Mouse (Mus musculus): Measurements from ENCODE around the gene Nlrc5. TPM values are rescaled to one million over a fixed set of nuclear protein-coding genes. Genes with fewer than 3 reads are reported as not detected.

Gene Nlrc5
- polyA plus RNA-seq, 1 experiment from 2014 or later = 0.19 TPM

DNA sequence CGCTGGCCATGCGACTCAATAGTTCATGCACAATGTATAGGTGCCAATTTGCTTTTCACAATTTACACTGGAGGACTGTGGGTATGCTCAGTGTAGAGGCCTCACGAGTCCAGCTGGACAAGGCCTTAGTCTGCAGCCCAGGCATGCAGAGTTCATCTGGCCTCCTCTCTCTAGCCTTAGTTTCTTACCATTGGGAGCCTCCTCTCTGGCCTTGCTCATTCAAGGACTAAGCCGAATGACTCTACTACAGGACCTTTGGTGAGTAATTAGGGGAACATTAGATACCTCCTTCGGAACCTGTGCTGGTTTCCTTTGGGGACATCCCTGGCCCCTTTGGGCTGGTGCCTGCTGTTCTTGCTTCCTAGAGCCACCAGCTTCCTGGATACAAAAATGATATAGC, 84.9 kb downstream of the Nlrc5 start:
- 84% methylated on average over 5 of the region's 5 CpGs for WGBS
- Histone ChIP-seq H3K27ac (replicated peaks in 1 of 2; ENCODE audit: control insufficient read depth in 1 of 2, insufficient read depth in 1 of 2, low read depth in 2 of 2, low read length in 2 of 2) (no peak overlapping the region), H3K4me2 (ENCODE audit: low read length) (no peak overlapping the region), H3K4me1 (ENCODE audit: control insufficient read depth in 2 of 2, insufficient read depth in 2 of 2, low read length in 2 of 2) (no peaks in the 10 kb centered on the region), H3K9ac (ENCODE audit: low read length) (no peak overlapping the region), H3K27me3 (ENCODE audit: control insufficient read depth, insufficient read depth, low read length) (peaks cover 26% of the 10 kb centered on the region), H3K9me3 (ENCODE audit: control insufficient read depth, low read length) (no peaks in the 10 kb centered on the region), H3K4me3 (ENCODE audit: control insufficient read depth in 1 of 2, insufficient read depth in 1 of 2, low read depth in 1 of 2, low read length in 2 of 2) (no peak overlapping the region), H3K36me3 (ENCODE audit: control insufficient read depth, insufficient read depth, low read length) (no peaks in the 10 kb centered on the region)
- no peak for ATAC-seq (ENCODE audit: insufficient number of reproducible peaks, insufficient read depth, low FRiP score, low read depth)

DNA sequence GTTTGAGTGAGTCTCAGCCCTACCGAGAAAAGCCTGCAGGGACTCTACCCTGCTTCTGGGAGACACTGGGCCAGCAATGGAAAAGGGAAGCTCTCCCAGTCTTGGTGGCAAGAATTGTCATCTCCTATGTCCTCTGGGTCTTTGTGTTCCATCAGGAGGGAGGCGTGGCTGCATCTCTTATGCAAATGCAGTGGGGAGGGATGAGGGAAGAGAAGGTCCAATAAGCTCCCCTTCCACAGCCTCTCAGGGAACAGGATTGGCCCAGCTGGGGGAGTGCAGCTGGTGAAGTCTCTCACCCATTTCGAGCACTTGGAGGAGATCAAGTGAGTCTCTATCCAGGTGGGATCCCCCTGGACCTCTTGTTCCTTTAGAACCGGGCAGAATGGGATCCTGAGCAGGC, 87.3 kb downstream of the Nlrc5 start:
- H3K27ac ChIP-seq (replicated peaks in 1 of 2; ENCODE audit: control insufficient read depth in 1 of 2, insufficient read depth in 1 of 2, low read depth in 2 of 2, low read length in 2 of 2) = no peak overlapping the region
- no peaks in the 10 kb centered on the region for H3K4me1 ChIP-seq (ENCODE audit: control insufficient read depth in 2 of 2, insufficient read depth in 2 of 2, low read length in 2 of 2)
- H3K36me3 ChIP-seq (ENCODE audit: control insufficient read depth, insufficient read depth, low read length) = no peaks in the 10 kb centered on the region
- no peak overlapping the region for H3K9ac ChIP-seq (ENCODE audit: low read length)
- no peak overlapping the region for H3K4me3 ChIP-seq (ENCODE audit: control insufficient read depth in 1 of 2, insufficient read depth in 1 of 2, low read depth in 1 of 2, low read length in 2 of 2)
- no peak overlapping the region for H3K4me2 ChIP-seq (ENCODE audit: low read length)
- no peaks in the 10 kb centered on the region for H3K9me3 ChIP-seq (ENCODE audit: control insufficient read depth, low read length)
- 41% methylated on average over 4 of the region's 4 CpGs for WGBS
- ATAC-seq (ENCODE audit: insufficient number of reproducible peaks, insufficient read depth, low FRiP score, low read depth) = no peak
- H3K27me3 ChIP-seq (ENCODE audit: control insufficient read depth, insufficient read depth, low read length) = peaks cover 33% of the 10 kb centered on the region

DNA sequence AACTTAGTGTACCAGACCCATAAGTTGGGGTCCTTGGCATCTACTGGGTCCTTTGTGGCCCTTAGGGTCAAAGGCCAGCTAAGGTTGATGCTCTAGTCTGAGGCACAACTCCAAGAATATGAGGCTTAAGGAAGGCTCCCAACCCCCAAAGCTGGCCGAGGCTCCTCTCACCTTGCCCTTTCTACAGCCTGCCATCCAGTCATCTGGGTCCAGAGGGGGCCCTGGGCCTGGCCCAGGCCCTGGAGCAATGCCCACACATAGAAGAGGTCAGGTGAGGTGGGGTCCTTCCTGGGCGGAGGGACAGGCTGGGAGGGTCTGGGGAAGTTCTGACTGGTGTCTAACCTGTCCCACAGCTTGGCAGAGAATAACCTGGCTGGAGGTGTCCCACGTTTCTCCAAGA, 88.3 kb downstream of the Nlrc5 start:
- Histone ChIP-seq H3K27me3 (ENCODE audit: control insufficient read depth, insufficient read depth, low read length) (peaks cover 31% of the 10 kb centered on the region), H3K4me3 (ENCODE audit: control insufficient read depth in 1 of 2, insufficient read depth in 1 of 2, low read depth in 1 of 2, low read length in 2 of 2) (no peak overlapping the region), H3K9ac (ENCODE audit: low read length) (no peak overlapping the region), H3K9me3 (ENCODE audit: control insufficient read depth, low read length) (no peaks in the 10 kb centered on the region), H3K36me3 (ENCODE audit: control insufficient read depth, insufficient read depth, low read length) (no peaks in the 10 kb centered on the region), H3K27ac (replicated peaks in 1 of 2; ENCODE audit: control insufficient read depth in 1 of 2, insufficient read depth in 1 of 2, low read depth in 2 of 2, low read length in 2 of 2) (no peak overlapping the region), H3K4me2 (ENCODE audit: low read length) (no peak overlapping the region), H3K4me1 (ENCODE audit: control insufficient read depth in 2 of 2, insufficient read depth in 2 of 2, low read length in 2 of 2) (no peaks in the 10 kb centered on the region)
- no peak for ATAC-seq (ENCODE audit: insufficient number of reproducible peaks, insufficient read depth, low FRiP score, low read depth)
- WGBS = 72% methylated on average over 3 of the region's 3 CpGs

DNA sequence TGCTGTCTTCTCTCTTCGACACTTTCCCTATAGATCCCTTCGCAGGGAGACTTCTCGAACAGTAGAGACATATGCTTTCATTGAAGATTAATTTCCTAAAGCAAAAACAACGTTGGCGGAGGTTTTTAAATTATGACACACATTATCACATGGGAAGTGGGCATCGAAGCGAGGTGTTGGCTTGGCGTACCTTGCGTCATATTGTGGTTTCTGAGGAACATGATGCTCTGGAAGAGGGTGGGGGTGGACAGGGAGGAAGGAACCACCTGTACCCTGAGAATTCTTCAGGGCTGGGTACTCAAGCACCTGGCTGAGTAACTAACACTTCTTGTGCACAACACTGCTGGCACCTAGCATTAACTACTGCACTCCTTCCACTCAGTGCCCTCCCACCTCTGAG, 90.4 kb downstream of the Nlrc5 start:
- no peak for ATAC-seq (ENCODE audit: insufficient number of reproducible peaks, insufficient read depth, low FRiP score, low read depth)
- WGBS = 78% methylated on average over 9 of the region's 9 CpGs

DNA sequence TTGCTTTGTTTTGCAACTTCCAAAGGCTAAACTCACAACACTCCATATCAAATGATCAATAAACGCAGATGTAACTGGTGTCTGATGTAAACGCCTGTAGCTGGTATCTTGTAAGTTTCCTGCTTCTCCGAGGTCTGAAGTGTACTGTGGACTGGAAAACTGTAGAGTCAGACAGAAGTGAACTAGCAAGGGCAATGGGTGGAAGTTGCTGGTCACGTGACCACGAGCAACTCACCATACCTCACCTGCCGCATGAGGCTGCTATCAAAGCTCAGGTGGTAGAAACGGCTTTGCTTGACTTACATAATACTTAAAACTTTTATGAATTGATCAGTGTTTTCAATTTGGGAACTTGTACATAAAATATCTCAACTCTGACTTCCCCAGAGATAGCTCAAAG, 93.0 kb downstream of the Nlrc5 start:
- H3K9me3 ChIP-seq (ENCODE audit: control insufficient read depth, low read length) = no peaks in the 10 kb centered on the region
- 73% methylated on average over 7 of the region's 7 CpGs for whole genome bisulfite sequencing
- no peak overlapping the region for H3K9ac ChIP-seq (ENCODE audit: low read length)
- H3K27ac ChIP-seq (replicated peaks in 1 of 2; ENCODE audit: control insufficient read depth in 1 of 2, insufficient read depth in 1 of 2, low read depth in 2 of 2, low read length in 2 of 2) = no peak overlapping the region
- no peak for ATAC-seq (ENCODE audit: insufficient number of reproducible peaks, insufficient read depth, low FRiP score, low read depth)
- peaks cover 12% of the 10 kb centered on the region for H3K27me3 ChIP-seq (ENCODE audit: control insufficient read depth, insufficient read depth, low read length)
- no peak overlapping the region for H3K4me3 ChIP-seq (ENCODE audit: control insufficient read depth in 1 of 2, insufficient read depth in 1 of 2, low read depth in 1 of 2, low read length in 2 of 2)
- H3K4me1 ChIP-seq (ENCODE audit: control insufficient read depth in 2 of 2, insufficient read depth in 2 of 2, low read length in 2 of 2) = peaks cover 0 to 4% of the 10 kb centered on the region in 2 experiments; a peak in 2 of 4 replicates
- H3K4me2 ChIP-seq (ENCODE audit: low read length) = no peak overlapping the region
- no peaks in the 10 kb centered on the region for H3K36me3 ChIP-seq (ENCODE audit: control insufficient read depth, insufficient read depth, low read length)

More for the DNA sequence above, 90.4 kb downstream of the Nlrc5 start:
- no peak overlapping the region for H3K9ac ChIP-seq (ENCODE audit: low read length)
- H3K36me3 ChIP-seq (ENCODE audit: control insufficient read depth, insufficient read depth, low read length) = no peaks in the 10 kb centered on the region
- no peaks in the 10 kb centered on the region for H3K9me3 ChIP-seq (ENCODE audit: control insufficient read depth, low read length)
- no peak overlapping the region for H3K4me3 ChIP-seq (ENCODE audit: control insufficient read depth in 1 of 2, insufficient read depth in 1 of 2, low read depth in 1 of 2, low read length in 2 of 2)
- H3K4me1 ChIP-seq (ENCODE audit: control insufficient read depth in 2 of 2, insufficient read depth in 2 of 2, low read length in 2 of 2) = no peaks in the 10 kb centered on the region
- no peak overlapping the region for H3K27ac ChIP-seq (replicated peaks in 1 of 2; ENCODE audit: control insufficient read depth in 1 of 2, insufficient read depth in 1 of 2, low read depth in 2 of 2, low read length in 2 of 2)
- no peak overlapping the region for H3K4me2 ChIP-seq (ENCODE audit: low read length)
- H3K27me3 ChIP-seq (ENCODE audit: control insufficient read depth, insufficient read depth, low read length) = peaks cover 15% of the 10 kb centered on the region

DNA sequence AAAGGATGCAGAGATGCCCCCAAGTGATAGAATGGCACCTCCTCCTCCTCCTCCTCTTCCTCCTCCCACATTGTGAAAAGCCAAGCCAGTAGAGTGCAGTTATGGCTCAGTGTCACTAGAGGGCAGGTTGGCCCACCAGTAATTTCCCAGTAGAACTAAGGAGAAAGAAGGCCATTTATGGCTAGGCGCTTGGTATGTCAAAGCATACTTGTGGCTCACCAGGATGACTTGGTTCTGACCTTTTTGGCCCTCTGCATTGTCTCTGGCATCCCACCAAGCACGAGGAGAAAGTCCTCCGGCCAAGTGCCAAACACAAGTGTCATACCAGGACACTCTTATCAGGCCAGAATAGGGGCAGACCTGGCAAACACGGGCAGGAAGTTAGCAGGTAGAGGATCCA, 94.1 kb downstream of the Nlrc5 start:
- Histone ChIP-seq H3K4me1 (ENCODE audit: control insufficient read depth in 2 of 2, insufficient read depth in 2 of 2, low read length in 2 of 2) (peaks cover 4% of the 10 kb centered on the region in 2 experiments; a peak in 2 of 4 replicates), H3K9me3 (ENCODE audit: control insufficient read depth, low read length) (no peaks in the 10 kb centered on the region), H3K27me3 (ENCODE audit: control insufficient read depth, insufficient read depth, low read length) (peaks cover 16% of the 10 kb centered on the region), H3K4me3 (ENCODE audit: control insufficient read depth in 1 of 2, insufficient read depth in 1 of 2, low read depth in 1 of 2, low read length in 2 of 2) (no peak overlapping the region), H3K9ac (ENCODE audit: low read length) (no peak overlapping the region), H3K36me3 (ENCODE audit: control insufficient read depth, insufficient read depth, low read length) (no peaks in the 10 kb centered on the region), H3K4me2 (ENCODE audit: low read length) (no peak overlapping the region), H3K27ac (replicated peaks in 1 of 2; ENCODE audit: control insufficient read depth in 1 of 2, insufficient read depth in 1 of 2, low read depth in 2 of 2, low read length in 2 of 2) (no peak overlapping the region)
- no peak for ATAC-seq (ENCODE audit: insufficient number of reproducible peaks, insufficient read depth, low FRiP score, low read depth)
- 41% methylated on average over 4 of the region's 4 CpGs for WGBS

DNA sequence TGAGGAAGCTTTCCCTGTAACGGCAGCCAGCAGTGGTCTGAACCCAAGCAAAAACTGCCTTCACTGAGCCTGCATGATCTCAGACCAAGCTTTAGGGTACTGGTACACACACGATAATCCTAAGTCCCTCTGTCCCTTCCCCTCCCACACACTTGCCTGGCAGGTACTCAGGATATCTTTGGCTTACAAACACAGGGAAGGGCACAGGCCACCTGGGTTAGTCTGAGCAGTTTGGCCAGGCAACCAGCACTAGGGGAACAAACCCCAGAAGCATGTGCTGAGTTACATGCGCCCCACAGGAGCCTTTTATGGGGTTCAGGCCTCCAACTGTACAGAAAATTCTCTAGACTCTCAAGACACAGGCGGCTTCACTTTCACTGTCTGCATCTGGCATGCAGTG, 95.7 kb downstream of the Nlrc5 start:
- H3K4me2 ChIP-seq (ENCODE audit: low read length) = no peak overlapping the region
- no peak for ATAC-seq (ENCODE audit: insufficient number of reproducible peaks, insufficient read depth, low FRiP score, low read depth)
- no peak overlapping the region for H3K27ac ChIP-seq (replicated peaks in 1 of 2; ENCODE audit: control insufficient read depth in 1 of 2, insufficient read depth in 1 of 2, low read depth in 2 of 2, low read length in 2 of 2)
- WGBS = 60% methylated on average over 4 of the region's 4 CpGs
- H3K9me3 ChIP-seq (ENCODE audit: control insufficient read depth, low read length) = no peaks in the 10 kb centered on the region
- H3K4me3 ChIP-seq (ENCODE audit: control insufficient read depth in 1 of 2, insufficient read depth in 1 of 2, low read depth in 1 of 2, low read length in 2 of 2) = no peak overlapping the region
- H3K36me3 ChIP-seq (ENCODE audit: control insufficient read depth, insufficient read depth, low read length) = no peaks in the 10 kb centered on the region
- H3K27me3 ChIP-seq (ENCODE audit: control insufficient read depth, insufficient read depth, low read length) = peaks cover 20% of the 10 kb centered on the region
- peaks cover 4 to 9% of the 10 kb centered on the region in 2 experiments; a peak in 2 of 4 replicates for H3K4me1 ChIP-seq (ENCODE audit: control insufficient read depth in 2 of 2, insufficient read depth in 2 of 2, low read length in 2 of 2)
- no peak overlapping the region for H3K9ac ChIP-seq (ENCODE audit: low read length)

GRCm38 (mm10) chr8:94530643-94531042, 96.5 kb downstream of the Nlrc5 start:
- H3K27ac ChIP-seq (replicated peaks in 1 of 2; ENCODE audit: control insufficient read depth in 1 of 2, insufficient read depth in 1 of 2, low read depth in 2 of 2, low read length in 2 of 2) = no peak overlapping the region
- no peak overlapping the region for H3K9ac ChIP-seq (ENCODE audit: low read length)
- WGBS = 89% methylated on average over 4 of the region's 4 CpGs
- H3K9me3 ChIP-seq (ENCODE audit: control insufficient read depth, low read length) = no peaks in the 10 kb centered on the region
- no peak overlapping the region for H3K4me3 ChIP-seq (ENCODE audit: control insufficient read depth in 1 of 2, insufficient read depth in 1 of 2, low read depth in 1 of 2, low read length in 2 of 2)
- H3K27me3 ChIP-seq (ENCODE audit: control insufficient read depth, insufficient read depth, low read length) = peaks cover 27% of the 10 kb centered on the region
- peaks cover 4 to 9% of the 10 kb centered on the region in 2 experiments; a peak in 2 of 4 replicates for H3K4me1 ChIP-seq (ENCODE audit: control insufficient read depth in 2 of 2, insufficient read depth in 2 of 2, low read length in 2 of 2)
- ATAC-seq (ENCODE audit: insufficient number of reproducible peaks, insufficient read depth, low FRiP score, low read depth) = no peak
- no peak overlapping the region for H3K4me2 ChIP-seq (ENCODE audit: low read length)
- no peaks in the 10 kb centered on the region for H3K36me3 ChIP-seq (ENCODE audit: control insufficient read depth, insufficient read depth, low read length)

Measured in heart, embryonic 14.5 days (tissue).